Mouse (Mus musculus) kidney, embryonic 14.5 days (tissue): ENCODE measurements at regions not wholly inside any gene's neighbourhood (a gene's known extent, or its start where the extent isn't known, plus 50 kb on each side); places are given as distances from the start of the nearest gene placed in this dataset.

Experiments used
- ATAC-seq: fragments of 200-750 bp; cut with Nextera tagmentation; 2 replicates; pipeline ENCODE4 v1.8.0; 2017; ENCODE audit warnings: moderate number of reproducible peaks, mild to moderate bottlenecking, moderate TSS enrichment, moderate library complexity; ENCODE audit not compliant: low FRiP score, low TSS enrichment
- H3K27ac ChIP-seq: fragments of 300-500 bp; sonication (generic); 2 replicates; pipeline ENCODE4 v1.5.1; 2014; ENCODE audit warnings: low read depth, mild to moderate bottlenecking, low read length, moderate library complexity, mixed read lengths
- H3K27me3 ChIP-seq: fragments of 300-500 bp; sonication (generic); 2 replicates; pipeline ENCODE4 v1.6.1; 2014; ENCODE audit warnings: mild to moderate bottlenecking, low read length; ENCODE audit not compliant: control insufficient read depth, insufficient read depth
- H3K36me3 ChIP-seq: fragments of 300-500 bp; sonication (generic); 2 replicates; pipeline ENCODE4 v1.6.1; 2014; ENCODE audit warnings: low read length, mixed read lengths; ENCODE audit not compliant: control insufficient read depth, insufficient read depth
- H3K4me1 ChIP-seq: fragments of 300-500 bp; sonication (generic); 2 replicates; pipeline ENCODE4 v1.6.1; 2014; ENCODE audit warnings: low read length, mixed read lengths; ENCODE audit not compliant: control insufficient read depth, insufficient read depth
- H3K4me2 ChIP-seq: fragments of 300-500 bp; sonication (generic); replicated peaks from 2 replicates; pipeline ENCODE4 v1.6.1; 2014; ENCODE audit warnings: low read depth, mild to moderate bottlenecking, low read length
- H3K4me3 ChIP-seq: fragments of 300-500 bp; sonication (generic); 2 replicates; pipeline ENCODE4 v1.5.1; 2014; ENCODE audit warnings: mild to moderate bottlenecking, low read length
- H3K9ac ChIP-seq: fragments of 300-500 bp; sonication (generic); 2 replicates; pipeline ENCODE4 v1.6.1; 2014; ENCODE audit warnings: low read depth, mild to moderate bottlenecking, low read length, moderate library complexity
- H3K9me3 ChIP-seq: fragments of 300-500 bp; sonication (generic); 2 replicates; pipeline ENCODE4 v1.6.1; 2016; ENCODE audit warnings: low read length; ENCODE audit not compliant: control insufficient read depth
- WGBS: fragments of 180-500 bp; shearing (Covaris S2); extraction: QIAGEN DNeasy Blood & Tissue Kit; methylation state at CpG from one replicate; pipeline ENCODE4 v1.1.7; 2014; 5-methylcytosine and 5-hydroxymethylcytosine counted together

DNA sequence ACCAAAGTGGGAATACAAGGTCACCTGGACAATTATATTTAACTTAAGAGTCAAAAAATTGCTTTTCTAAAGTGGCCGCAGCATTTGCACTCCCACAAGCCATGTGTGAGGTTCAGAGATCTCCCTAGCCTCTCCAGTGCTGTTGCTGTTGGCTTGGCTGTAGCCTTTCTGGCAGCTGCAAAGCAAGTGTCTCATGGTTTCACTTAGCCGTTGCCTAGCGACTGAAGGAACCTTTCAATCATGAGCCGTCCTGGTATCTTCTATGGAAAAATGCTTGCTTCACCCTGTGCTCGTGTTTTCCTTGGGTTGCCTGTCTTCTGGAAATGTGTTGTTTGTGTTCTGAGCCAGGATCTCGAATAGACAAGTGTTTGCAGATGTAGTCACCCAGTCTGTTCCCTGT is 367.9 kb downstream of the Glrx3 start:
- H3K4me2 ChIP-seq = no peak overlapping the region
- H3K36me3 ChIP-seq = no peaks in the 10 kb centered on the region
- no peaks in the 10 kb centered on the region for H3K27me3 ChIP-seq
- no peak overlapping the region for H3K4me3 ChIP-seq
- ATAC-seq = no peak
- H3K9me3 ChIP-seq = no peaks in the 10 kb centered on the region
- no peaks in the 10 kb centered on the region for H3K4me1 ChIP-seq
- no peak overlapping the region for H3K27ac ChIP-seq
- 61% methylated on average over 6 of the region's 6 CpGs for WGBS
- no peak overlapping the region for H3K9ac ChIP-seq

DNA sequence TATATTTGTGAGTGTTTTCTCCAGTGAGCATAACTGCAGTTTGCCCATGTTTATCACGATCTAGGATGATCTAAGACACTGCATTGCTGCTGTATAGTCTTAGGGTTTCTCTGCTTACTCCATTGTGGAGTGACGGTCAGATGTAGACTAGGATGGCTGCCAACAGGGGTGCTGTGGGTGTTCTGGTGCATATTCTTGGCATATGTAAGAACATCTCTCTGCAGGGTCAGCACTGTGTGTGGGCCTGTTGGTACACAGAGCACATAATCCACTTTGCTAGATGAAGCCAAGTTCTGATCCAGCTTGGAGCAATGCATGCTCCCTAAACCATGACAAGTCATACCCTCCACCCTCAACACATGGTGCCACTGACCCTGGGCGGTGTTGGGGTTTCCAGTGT is 375.4 kb downstream of the Glrx3 start:
- Histone ChIP-seq H3K4me3 (no peak overlapping the region), H3K36me3 (no peaks in the 10 kb centered on the region), H3K4me2 (no peak overlapping the region), H3K4me1 (no peaks in the 10 kb centered on the region), H3K27me3 (no peaks in the 10 kb centered on the region), H3K9me3 (no peaks in the 10 kb centered on the region), H3K9ac (no peak overlapping the region), H3K27ac (no peak overlapping the region)
- 90% methylated on average over 3 of the region's 3 CpGs for WGBS
- no peak for ATAC-seq

DNA sequence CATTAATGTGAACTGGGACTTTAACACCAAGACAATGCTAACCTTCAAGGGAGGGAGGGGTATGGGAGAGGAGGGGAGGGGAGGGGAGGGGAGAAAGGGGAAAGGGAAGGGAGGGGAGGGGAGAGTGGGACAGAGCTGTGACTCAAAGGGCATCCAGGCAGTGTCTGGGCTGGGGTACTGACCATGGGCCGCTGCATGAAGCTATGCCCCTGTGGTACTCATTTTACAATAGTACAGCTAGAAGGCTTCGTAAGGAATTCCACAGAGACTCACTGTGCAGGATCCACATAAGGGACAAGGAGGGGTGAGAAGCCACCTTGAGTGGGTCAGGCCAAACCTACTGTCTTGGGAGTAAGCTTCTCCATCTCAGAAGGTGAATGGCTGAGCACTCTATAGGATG is 403.1 kb downstream of the Glrx3 start:
- H3K4me1 ChIP-seq = 0 out of 2 replicates have a peak, but pooled peaks cover 4% of the 10 kb centered on the region
- H3K36me3 ChIP-seq = no peaks in the 10 kb centered on the region
- no peaks in the 10 kb centered on the region for H3K9me3 ChIP-seq
- H3K27me3 ChIP-seq = no peaks in the 10 kb centered on the region
- peak; percentile 53; the same call in 1 of the 2 replicates for ATAC-seq
- no peak overlapping the region for H3K4me2 ChIP-seq
- no peak overlapping the region for H3K4me3 ChIP-seq
- H3K9ac ChIP-seq = no peak overlapping the region
- 68% methylated on average over 2 of the region's 2 CpGs for WGBS
- H3K27ac ChIP-seq = no peak overlapping the region

DNA sequence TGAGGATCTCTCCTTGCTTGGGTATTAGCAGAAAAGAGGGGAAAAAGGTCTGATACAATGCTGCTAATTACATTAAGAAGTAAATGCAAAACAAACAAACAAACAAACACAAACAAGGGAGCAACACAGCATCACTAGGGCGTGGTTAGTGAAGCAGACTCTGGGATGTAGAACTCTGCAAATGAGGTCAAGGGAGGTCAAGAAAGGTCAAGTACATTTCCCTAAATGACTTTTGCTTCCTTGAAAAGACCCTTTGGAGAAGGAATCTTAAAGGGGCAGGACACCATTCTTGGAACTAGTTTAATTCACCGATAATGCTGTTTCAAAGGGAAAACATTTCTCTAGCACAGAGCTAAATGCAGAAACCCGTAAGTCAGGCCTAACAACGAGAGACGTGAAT is 403.6 kb downstream of the Glrx3 start:
- Histone ChIP-seq H3K27me3 (no peaks in the 10 kb centered on the region), H3K9ac (no peak overlapping the region), H3K4me3 (no peak overlapping the region), H3K27ac (no peak overlapping the region), H3K4me1 (0 out of 2 replicates have a peak, but pooled peaks cover 4% of the 10 kb centered on the region), H3K9me3 (no peaks in the 10 kb centered on the region), H3K36me3 (no peaks in the 10 kb centered on the region), H3K4me2 (no peak overlapping the region)
- ATAC-seq = no peak
- 51% methylated on average over 5 of the region's 5 CpGs for WGBS

DNA sequence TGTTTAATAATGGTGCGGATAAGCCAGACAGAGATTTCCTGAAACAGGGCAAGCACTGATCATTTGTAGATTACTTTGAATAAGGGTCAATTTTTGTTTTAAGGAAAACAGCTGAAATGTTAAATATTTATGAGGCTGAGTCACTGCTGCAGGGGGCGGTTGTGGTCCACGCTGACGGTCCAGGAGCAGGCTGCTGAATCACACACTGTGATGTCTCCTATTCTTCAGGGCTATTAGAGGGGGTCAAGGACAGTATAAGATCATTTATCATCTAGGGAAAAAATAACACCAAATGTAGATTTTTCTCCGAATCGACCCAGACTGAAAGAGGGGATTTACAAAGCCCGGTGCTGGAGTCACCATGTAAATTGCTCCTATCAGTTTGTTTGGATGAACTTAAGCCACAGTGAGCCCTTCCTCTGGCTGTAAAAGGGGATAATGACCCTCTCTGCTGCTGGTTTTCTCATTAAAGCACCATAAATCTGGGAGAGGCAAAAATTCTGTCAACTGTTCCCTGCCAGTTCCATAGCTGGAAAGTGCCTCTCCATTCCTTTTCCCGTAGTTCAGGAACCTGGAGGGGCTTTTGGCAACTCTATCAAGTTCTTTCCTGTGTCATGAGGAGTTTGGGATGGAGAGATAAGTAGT is 404.2 kb downstream of the Glrx3 start:
- 17% methylated on average over 8 of the region's 8 CpGs for WGBS
- no peak overlapping the region for H3K27ac ChIP-seq
- H3K27me3 ChIP-seq = no peaks in the 10 kb centered on the region
- ATAC-seq = peak; percentile 70; the same call in 1 of the 2 replicates
- H3K4me2 ChIP-seq = no peak overlapping the region
- no peaks in the 10 kb centered on the region for H3K36me3 ChIP-seq
- H3K9me3 ChIP-seq = no peaks in the 10 kb centered on the region
- H3K9ac ChIP-seq = no peak overlapping the region
- 0 out of 2 replicates have a peak, but pooled peaks cover 4% of the 10 kb centered on the region for H3K4me1 ChIP-seq
- no peak overlapping the region for H3K4me3 ChIP-seq

DNA sequence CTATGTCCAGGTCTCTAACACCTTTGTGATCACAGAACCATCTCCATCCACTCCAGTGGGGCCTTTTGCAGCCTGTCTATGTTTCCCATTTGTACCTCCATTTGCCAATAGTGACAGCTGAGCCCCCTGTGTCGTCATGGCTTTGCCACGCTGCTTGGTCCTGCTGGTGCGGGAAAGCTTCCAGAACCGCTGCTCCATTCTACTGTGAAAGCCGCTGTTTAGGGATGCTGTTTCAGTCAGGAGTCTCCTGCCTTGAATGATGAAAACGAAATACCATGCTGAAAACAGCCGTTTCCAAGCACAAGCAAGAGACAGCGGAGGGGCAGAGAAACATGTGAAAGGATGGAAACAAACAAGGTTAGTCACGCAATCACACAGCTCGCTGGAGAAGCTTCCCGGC is 410.4 kb downstream of the Glrx3 start:
- WGBS = 82% methylated on average over 11 of the region's 11 CpGs
- no peak for ATAC-seq
- H3K4me2 ChIP-seq = no peak overlapping the region

DNA sequence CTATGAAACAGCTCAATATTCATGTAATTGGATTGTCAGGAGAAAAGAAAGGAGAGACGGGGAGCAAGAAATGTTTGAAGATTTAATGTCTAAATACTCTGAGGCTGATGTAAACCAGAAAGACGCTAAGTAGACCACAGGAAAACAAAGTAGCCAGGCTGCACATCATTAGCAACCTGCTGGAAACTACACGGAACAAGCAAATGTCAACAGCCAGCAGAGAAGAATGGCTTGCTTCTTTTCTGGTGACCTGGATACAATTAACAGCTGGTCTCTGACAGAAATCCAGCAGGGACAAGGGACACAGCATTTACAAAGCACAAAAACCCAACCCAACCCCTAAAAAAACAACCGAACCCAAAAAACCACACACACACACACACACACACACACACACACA is 413.6 kb downstream of the Glrx3 start:
- H3K27me3 ChIP-seq = no peaks in the 10 kb centered on the region
- no peak overlapping the region for H3K9ac ChIP-seq
- H3K27ac ChIP-seq = no peak overlapping the region
- no peak overlapping the region for H3K4me3 ChIP-seq
- H3K4me2 ChIP-seq = no peak overlapping the region
- no peaks in the 10 kb centered on the region for H3K9me3 ChIP-seq
- ATAC-seq = no peak
- no peaks in the 10 kb centered on the region for H3K36me3 ChIP-seq
- no peaks in the 10 kb centered on the region for H3K4me1 ChIP-seq
- 57% methylated on average over 4 of the region's 4 CpGs for WGBS

More for the DNA sequence above, 410.4 kb downstream of the Glrx3 start:
- Histone ChIP-seq H3K9me3 (no peaks in the 10 kb centered on the region), H3K4me1 (no peaks in the 10 kb centered on the region), H3K27ac (no peak overlapping the region), H3K4me3 (no peak overlapping the region), H3K9ac (no peak overlapping the region), H3K36me3 (no peaks in the 10 kb centered on the region), H3K27me3 (no peaks in the 10 kb centered on the region)

DNA sequence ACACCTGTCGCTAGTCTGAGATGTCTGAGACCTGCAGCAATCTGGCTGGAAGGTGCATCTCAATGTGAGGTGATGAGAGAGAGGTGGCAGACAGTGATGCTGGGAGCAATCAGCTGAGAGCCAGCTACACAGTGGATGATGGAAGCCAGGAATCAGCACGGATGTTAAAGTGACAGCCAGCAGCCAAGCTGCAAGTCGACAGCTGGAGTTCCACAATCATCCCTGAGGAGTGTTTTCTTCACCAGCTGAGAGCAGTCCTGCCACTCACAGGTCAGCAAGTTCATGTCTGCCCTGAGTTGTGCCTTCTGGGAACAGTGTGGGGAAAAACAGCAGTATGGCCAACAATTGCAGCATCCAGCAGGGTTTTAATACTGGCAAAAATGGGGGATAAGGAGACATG is 422.3 kb downstream of the Glrx3 start:
- whole genome bisulfite sequencing = 61% methylated on average over 3 of the region's 3 CpGs
- no peak overlapping the region for H3K27ac ChIP-seq
- H3K4me2 ChIP-seq = no peak overlapping the region
- H3K4me1 ChIP-seq = no peaks in the 10 kb centered on the region
- no peak overlapping the region for H3K9ac ChIP-seq
- no peak for ATAC-seq
- H3K4me3 ChIP-seq = no peak overlapping the region
- H3K27me3 ChIP-seq = no peaks in the 10 kb centered on the region
- H3K9me3 ChIP-seq = no peaks in the 10 kb centered on the region
- no peaks in the 10 kb centered on the region for H3K36me3 ChIP-seq

DNA sequence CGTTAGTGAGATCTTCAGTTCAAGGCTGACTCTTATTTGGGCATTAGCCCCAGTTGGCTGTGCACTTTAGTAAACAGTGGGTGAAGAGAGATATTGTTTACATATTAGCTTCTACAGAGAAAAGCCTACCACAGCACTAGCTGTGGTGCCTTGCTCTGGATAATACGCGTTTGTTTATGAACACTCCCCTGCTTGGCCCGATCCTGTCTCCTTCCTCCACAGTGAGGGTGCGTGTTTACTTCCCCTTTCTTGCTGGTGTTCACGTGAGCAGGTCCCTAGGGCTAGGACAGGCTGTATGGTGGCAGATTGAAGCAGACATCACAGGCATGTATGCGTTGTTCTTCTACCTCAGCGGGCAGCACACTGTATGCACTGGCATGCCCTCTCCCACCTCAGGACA is 423.1 kb downstream of the Glrx3 start:
- H3K9ac ChIP-seq = no peak overlapping the region
- H3K36me3 ChIP-seq = no peaks in the 10 kb centered on the region
- H3K4me3 ChIP-seq = no peak overlapping the region
- no peak overlapping the region for H3K27ac ChIP-seq
- H3K4me1 ChIP-seq = no peaks in the 10 kb centered on the region
- 74% methylated on average over 8 of the region's 8 CpGs for whole genome bisulfite sequencing
- H3K27me3 ChIP-seq = no peaks in the 10 kb centered on the region
- ATAC-seq = no peak
- H3K9me3 ChIP-seq = no peaks in the 10 kb centered on the region
- H3K4me2 ChIP-seq = no peak overlapping the region
